Mouse (Mus musculus) adrenal gland, adult 18-20 months (tissue): ENCODE results near the gene Glg1. TPM values are rescaled to one million over a fixed set of nuclear protein-coding genes. Genes with fewer than 3 reads are reported as not detected.

Experiments
- DNase-seq, 2 experiments: peaks; one replicate each; pipeline ENCODE4 v3.0.0; 2021 to 2022; ENCODE audit warnings: low spot score in 2 of 2
- microRNA-seq, 2 experiments: library from miRNA; unstranded; fragments of <30 nt; microRNA quantifications; one replicate each; pipeline ENCODE4 v1.2.0; 2021; ENCODE audit warnings: borderline number of aligned reads in 2 of 2
- total RNA-seq, 2 experiments: library from RNA; stranded (reverse); gene quantifications; 1 replicate in 1 of 2; 2 replicates in 1 of 2; pipeline ENCODE4 v1.2.3; 2021

Gene Glg1
- total RNA-seq, 2 experiments from 2014 or later: 97.6 to 124 TPM

- peak; percentile 47 to 61 for DNase-seq
Observed at GRCm38 (mm10) chr8:111157617-111158016, 101.4 kb downstream of the Glg1 start.

- no peak for DNase-seq
Observed at GRCm38 (mm10) chr8:111155721-111156436, 103.1 kb downstream of the Glg1 start.

- DNase-seq: peak; percentile 95
Observed at GRCm38 (mm10) chr8:111145460-111146012, 113.5 kb downstream of the Glg1 start.

- DNase-seq: peak in 1 of 2 experiments; percentile 29
Observed at GRCm38 (mm10) chr8:111144901-111145459, 114.0 kb downstream of the Glg1 start.

GRCm38 (mm10) chr8:111142521-111142920 is 116.5 kb downstream of the Glg1 start:
- DNase-seq: no peak

GRCm38 (mm10) chr8:111130756-111131155 is 128.3 kb downstream of the Glg1 start:
- no peak for DNase-seq

GRCm38 (mm10) chr8:111119481-111119880 is 139.5 kb downstream of the Glg1 start:
- no peak for DNase-seq

- no peak for DNase-seq
Observed at GRCm38 (mm10) chr8:111114891-111115290, 144.1 kb downstream of the Glg1 start.

Small RNAs within 50 kb of the gene (microRNA-seq; reads per million reads assigned to microRNA genes)
- 0 reads per million in 2 experiments for gene Gm23193

Other genes starting within 250 kb of the Glg1 start
- gene Ddx19b, start 227.5 kb downstream of the Glg1 start, total RNA-seq: 10 to 100 TPM in 1 of 2 experiments, 1 to 10 TPM in 1; 9.4 to 10.0 TPM
- 100 to 1,000 TPM in 1 of 2 experiments, 10 to 100 TPM in 1; 81.9 to 140 TPM for gene Aars, start 226.1 kb downstream of the Glg1 start, total RNA-seq
- gene Exosc6, start 202.9 kb downstream of the Glg1 start, total RNA-seq: not detected
- not detected for gene Clec18a, start 166.8 kb downstream of the Glg1 start, total RNA-seq
- 10 to 100 TPM; 42.5 TPM for gene Pdpr, start 164.6 kb downstream of the Glg1 start, total RNA-seq
- 10 to 100 TPM; 30.8 to 54.7 TPM for gene Rfwd3, start 41.0 kb upstream of the Glg1 start, total RNA-seq
- 10 to 100 TPM in 1 of 2 experiments, 1 to 10 TPM in 1; 5.1 to 16.4 TPM for gene Mlkl, start 79.0 kb upstream of the Glg1 start, total RNA-seq
- 10 to 100 TPM in 1 of 2 experiments, not detected in 1; 14.6 TPM for gene Fa2h, start 134.6 kb upstream of the Glg1 start, total RNA-seq